Mouse (Mus musculus) thymus, postnatal 14 days (tissue): ENCODE results near the gene Klk11.

Experiments
- DNase-seq: peaks from one replicate; pipeline ENCODE4 v3.0.0; 2021

Gene Klk11

GRCm38 (mm10) chr7:43774364-43774763 lies at the start of gene Klk11:
Klk11 (plus strand) TSS chr7:43774604.
- peak; percentile 1 for DNase-seq

DNA sequence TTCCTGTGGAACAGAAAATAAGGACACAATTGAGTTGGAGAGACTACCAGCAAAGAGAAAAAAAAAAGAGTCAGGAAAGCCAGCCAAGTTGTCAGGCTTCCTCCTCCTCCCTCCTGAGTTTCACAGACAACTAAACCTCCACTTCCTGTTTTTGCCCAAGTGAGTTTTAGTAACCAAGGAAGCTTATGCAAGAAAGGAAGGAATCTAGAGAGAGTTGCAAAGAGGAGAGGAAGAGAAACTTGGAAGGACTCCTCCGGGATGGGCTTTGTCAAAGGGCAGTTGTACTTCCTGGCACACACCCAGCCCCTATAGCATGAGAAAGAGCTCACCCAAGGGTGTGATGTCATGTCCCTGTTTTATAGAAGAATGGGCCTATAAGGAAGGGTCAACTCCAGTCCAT lies 26.6 kb upstream of the Klk11 start:
- DNase-seq: no peak

- no peak for DNase-seq
These were observed 21.6 kb upstream of the Klk11 start for GRCm38 (mm10) chr7:43752806-43753205.

- no peak for DNase-seq
These were observed 7.9 kb upstream of the Klk11 start for GRCm38 (mm10) chr7:43766484-43766883.

DNA sequence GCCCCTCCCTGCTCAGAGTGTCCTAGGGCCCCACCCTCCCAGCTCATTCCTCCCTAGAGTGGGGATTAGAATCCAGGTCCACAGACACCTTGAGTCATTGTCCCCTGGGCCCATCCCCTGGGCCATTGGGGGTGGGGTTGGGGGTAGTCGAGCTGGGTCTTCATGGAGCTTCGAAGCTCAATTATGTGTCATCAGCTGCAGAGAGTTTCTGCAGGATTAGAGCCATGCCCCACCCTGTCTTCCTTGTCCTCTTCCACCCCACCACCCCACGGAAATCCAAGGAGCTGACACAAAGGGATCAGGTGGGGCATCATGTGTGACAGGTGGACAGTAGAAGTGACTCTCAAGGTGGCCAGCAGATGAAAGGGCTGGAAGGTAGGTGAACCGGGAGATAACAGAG lies 5.8 kb upstream of the Klk11 start, which contains the start of gene Klk12:
Gene Klk12, plus strand, starts transcription at position 301 of the 400 bp plus-strand sequence.
- DNase-seq: no peak

GRCm38 (mm10) chr7:43769636-43770035 lies 4.8 kb upstream of the Klk11 start:
- no peak for DNase-seq

DNA sequence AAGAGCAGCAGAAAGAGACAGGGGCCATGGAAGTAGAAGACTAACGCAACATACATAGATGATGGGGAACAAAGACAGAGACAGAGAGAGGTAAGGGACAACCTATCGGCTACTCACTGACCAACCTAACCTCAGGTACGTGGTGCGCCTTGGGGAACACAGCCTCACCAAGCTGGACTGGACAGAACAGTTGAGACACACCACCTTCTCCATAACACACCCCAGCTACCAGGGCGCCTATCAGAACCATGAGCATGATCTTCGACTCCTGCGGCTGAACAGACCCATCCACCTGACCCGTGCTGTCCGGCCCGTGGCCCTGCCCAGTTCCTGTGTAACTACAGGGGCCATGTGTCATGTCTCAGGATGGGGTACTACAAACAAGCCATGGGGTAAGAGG lies 3.7 kb upstream of the Klk11 start:
- DNase-seq: peak; percentile 1

DNA sequence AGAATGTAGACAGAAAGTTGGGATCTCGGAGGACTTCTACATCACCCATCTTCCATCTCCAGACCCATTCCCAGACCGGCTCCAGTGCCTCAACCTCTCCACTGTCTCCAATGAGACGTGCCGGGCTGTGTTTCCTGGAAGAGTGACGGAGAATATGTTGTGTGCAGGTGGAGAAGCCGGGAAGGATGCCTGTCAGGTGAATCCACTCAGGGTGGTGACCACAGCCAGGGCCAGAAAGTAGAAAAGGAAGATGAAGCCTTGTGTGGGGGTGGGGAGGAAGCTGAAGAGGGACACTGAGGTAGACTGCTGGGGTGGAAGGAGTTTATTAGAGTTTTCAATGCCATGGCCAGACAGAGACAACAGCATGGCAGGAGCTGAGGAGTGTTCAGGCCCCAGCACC lies 2.5 kb upstream of the Klk11 start:
- DNase-seq: peak; percentile 1

GRCm38 (mm10) chr7:43772901-43773300 lies 1.5 kb upstream of the Klk11 start:
- peak; percentile 1 for DNase-seq

- peak; percentile 2 for DNase-seq
These were observed 398 bp downstream of the Klk11 start for GRCm38 (mm10) chr7:43774802-43775201.

DNA sequence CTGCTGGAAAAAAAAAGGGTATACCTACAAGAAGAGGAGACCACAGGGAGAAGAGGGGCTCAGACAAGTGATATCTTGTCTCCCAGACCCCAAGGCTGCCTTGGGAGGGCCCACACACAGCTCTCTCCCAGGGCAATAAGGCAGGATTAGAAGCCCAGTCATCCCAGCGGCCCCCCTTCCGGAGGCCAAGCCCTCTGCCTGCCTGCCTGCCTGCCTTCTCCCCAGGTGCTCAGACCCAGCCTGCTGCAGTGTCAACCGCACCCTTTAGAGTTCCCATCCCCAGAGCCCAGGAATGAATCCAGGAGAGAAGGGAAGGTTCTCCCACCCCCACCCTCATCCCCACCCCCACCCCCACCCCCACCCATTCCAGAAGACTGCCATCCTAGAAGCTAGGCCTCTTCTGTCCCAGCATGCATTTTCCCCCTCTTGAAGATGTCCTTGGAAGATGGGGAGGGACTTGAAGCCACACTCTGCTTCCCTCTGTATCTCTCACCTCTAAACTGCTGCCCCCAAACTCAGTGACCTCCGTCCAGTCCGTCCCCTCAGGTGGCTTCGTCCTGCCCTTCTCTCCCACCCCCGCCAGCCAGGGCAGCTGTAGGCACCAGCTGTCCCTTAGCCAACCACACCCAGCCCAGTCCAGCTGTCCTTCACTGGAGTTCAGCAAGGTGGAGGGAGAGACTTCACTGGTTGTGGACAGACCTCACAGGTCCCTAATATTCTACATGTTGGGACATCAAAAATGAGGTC lies 1.1 kb downstream of the Klk11 start:
- peak; percentile 1 for DNase-seq

DNA sequence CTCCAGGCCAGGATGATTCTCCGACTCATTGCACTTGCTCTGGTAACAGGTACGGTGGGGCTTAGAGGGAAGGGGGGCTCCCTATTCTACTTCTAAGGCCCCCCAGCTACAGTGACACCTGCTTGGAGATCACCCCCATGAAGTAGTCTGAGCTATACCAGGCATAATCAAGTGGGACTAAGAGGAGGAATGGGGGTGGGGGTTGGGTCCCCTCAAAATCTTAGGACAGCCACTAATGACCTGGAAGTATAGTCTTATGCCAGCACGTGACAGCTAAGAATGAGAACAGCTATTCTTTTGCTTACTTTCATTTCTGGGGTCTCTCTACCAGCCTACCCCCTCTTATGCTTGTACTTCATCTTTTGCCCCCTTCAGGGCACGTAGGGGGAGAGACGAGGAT lies 2.1 kb downstream of the Klk11 start:
- peak; percentile 1 for DNase-seq

- DNase-seq: peak; percentile 1
These were observed 3.0 kb downstream of the Klk11 start for GRCm38 (mm10) chr7:43777423-43777822.

DNA sequence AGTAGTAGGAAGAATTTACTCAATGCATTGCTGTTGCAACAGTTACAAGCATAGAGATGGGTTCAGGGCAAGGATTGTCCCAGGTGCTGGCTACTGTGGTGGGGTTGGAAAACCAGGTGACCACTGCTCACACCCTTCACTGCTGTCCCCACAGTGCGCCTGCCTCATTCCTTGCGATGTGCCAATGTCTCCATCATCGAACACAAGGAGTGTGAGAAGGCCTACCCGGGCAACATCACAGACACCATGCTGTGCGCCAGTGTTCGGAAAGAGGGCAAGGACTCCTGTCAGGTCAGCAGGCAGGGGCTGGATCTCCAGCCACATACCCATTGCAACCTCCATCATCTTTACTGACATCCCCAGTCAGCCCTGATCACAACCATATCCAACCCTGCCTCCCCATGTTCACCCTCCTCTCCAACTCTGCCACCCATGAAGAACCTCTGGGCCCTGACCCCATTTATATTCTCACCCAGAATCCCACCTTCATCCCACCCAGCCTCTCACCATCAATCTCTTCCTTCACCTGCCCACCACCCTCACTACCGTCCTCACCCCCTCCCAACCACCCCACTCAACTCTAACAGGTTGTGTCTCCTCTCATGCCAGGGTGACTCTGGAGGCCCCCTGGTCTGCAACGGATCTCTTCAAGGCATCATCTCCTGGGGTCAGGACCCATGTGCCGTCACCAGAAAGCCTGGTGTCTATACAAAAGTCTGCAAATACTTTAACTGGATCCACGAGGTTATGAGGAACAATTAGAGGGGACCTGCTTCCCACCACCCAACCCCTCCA lies 4.0 kb downstream of the Klk11 start:
- peak; percentile 1 for DNase-seq

DNA sequence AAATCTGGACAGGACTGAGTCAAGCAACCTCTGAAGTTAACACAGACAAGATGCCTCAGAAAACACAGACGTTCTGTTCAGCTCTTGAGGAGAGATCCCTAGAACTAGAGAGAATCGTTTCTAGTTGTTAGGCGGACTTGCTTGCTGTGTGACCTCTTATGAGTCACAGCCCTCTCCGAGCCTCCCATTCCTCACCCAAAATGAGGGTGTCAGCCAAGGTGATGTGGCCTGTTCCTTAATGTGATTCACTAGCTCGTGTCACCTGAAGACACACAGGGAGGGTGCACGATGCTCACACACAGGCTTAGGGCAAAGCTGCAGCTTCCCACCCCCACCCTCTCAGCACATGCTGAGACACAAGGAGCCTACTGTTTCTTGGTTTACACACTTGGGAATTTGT lies 5.8 kb downstream of the Klk11 start:
- DNase-seq: no peak

GRCm38 (mm10) chr7:43780746-43781145 lies 6.3 kb downstream of the Klk11 start, which contains the start of gene Klk10:
Klk10 (plus strand) TSS chr7:43781035.
- DNase-seq: no peak

DNA sequence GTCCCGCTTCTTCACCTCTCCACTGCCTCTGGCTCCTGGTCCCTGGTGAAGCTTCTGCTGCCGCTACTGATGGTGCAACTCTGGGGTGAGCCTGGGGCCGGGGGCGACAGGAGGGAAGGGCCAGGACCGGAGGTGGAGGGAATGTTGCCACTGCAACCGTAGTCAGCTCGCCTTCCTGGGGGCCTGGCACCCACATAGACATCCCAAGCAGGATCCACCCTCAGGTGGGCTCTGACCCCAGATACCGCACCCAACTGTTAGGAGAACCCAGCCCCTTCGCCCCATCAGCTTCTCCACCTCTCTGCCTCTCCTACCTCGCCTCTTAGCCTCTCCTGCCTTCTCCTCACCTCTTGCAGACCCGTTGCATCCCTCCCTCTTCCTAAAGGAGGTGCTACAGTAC lies 7.1 kb downstream of the Klk11 start:
- no peak for DNase-seq

GRCm38 (mm10) chr7:43782275-43783265 lies 8.2 kb downstream of the Klk11 start:
- DNase-seq: peak; percentile 68

DNA sequence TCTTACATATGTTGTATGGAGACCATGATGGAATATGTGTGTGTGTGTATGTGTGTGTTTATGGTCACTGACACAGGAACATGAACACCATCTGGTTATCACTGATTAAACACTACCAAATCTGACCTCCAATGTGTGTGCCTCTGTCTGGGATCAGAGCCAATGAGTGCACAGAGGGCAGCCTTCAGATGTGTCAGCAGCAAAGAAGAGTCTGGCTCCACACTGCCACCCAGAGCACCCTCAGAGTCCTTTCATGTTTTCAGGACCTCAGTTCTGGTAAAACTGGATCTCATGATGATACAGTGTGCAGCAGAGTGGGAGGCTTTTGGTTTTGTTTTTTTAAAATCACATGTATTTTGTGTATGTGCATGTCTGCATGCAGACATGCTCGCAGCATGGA lies 10.9 kb downstream of the Klk11 start:
- DNase-seq: no peak

DNA sequence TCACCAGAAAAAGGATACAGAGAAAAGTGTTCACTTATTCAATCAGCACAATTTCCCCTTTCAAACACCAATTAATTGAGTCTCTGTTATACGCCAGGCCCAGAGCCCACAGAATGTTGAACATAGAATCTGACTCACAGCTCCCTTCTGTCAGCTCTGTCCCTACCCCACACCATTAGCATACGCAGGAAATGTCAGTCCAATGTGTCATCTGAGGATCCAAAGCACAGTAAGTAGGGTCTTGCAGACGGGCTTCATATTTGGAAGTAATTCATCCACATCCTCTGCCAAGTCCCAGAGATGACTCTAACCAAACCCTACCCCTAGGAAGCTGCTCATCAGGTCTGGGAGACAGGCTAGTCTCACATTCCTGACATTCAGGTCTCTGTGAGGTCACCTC lies 13.7 kb downstream of the Klk11 start:
- no peak for DNase-seq

- no peak for DNase-seq
These were observed 14.9 kb downstream of the Klk11 start for GRCm38 (mm10) chr7:43789295-43789694.

- DNase-seq: no peak
These were observed 17.2 kb downstream of the Klk11 start, which contains the start of gene Klk9 for GRCm38 (mm10) chr7:43791591-43791990. Klk9 (plus strand) TSS chr7:43791891.

GRCm38 (mm10) chr7:43796355-43796754 lies 22.0 kb downstream of the Klk11 start:
- no peak for DNase-seq
